Mouse (Mus musculus) c-Kit-positive CD71-negative TER-119-negative erythroid progenitor cells, embryonic 14.5 days (primary cell): Measurements from ENCODE around the gene Pfkfb4.

Source experiments
- DNase-seq: peaks from one replicate; pipeline ENCODE4 v3.0.0-alpha.2; 2013; ENCODE audit warnings: low read depth

The Pfkfb4 gene

GRCm38 (mm10) chr9:108996411-108996810, 4.8 kb downstream of the Pfkfb4 start:
- no peak for DNase-seq

GRCm38 (mm10) chr9:108998287-108999166, 6.9 kb downstream of the Pfkfb4 start:
- DNase-seq, result no peak

GRCm38 (mm10) chr9:108999167-108999526, 7.6 kb downstream of the Pfkfb4 start:
- DNase-seq, result no peak

- DNase-seq, result peak; percentile 67
These were observed 9.1 kb downstream of the Pfkfb4 start for GRCm38 (mm10) chr9:109000726-109001125.

- peak; percentile 66 for DNase-seq
These were observed 11.6 kb downstream of the Pfkfb4 start for GRCm38 (mm10) chr9:109003201-109003600.

GRCm38 (mm10) chr9:109007025-109007780, 15.6 kb downstream of the Pfkfb4 start:
- DNase-seq, result no peak

GRCm38 (mm10) chr9:109008081-109008480, 16.5 kb downstream of the Pfkfb4 start:
- DNase-seq, result no peak

- DNase-seq, result no peak
These were observed 17.5 kb downstream of the Pfkfb4 start for GRCm38 (mm10) chr9:109008994-109009635.

- no peak for DNase-seq
These were observed 18.2 kb downstream of the Pfkfb4 start for GRCm38 (mm10) chr9:109009636-109010315.

GRCm38 (mm10) chr9:109010316-109010690, 18.7 kb downstream of the Pfkfb4 start:
- no peak for DNase-seq

GRCm38 (mm10) chr9:109015397-109015796, 23.8 kb downstream of the Pfkfb4 start:
- no peak for DNase-seq

GRCm38 (mm10) chr9:109016973-109017604, 25.5 kb downstream of the Pfkfb4 start:
- no peak for DNase-seq

- DNase-seq, result no peak
These were observed 29.9 kb downstream of the Pfkfb4 start for GRCm38 (mm10) chr9:109021428-109021827.

GRCm38 (mm10) chr9:109022866-109023685, 31.5 kb downstream of the Pfkfb4 start:
- no peak for DNase-seq

- DNase-seq, result no peak
These were observed 35.9 kb downstream of the Pfkfb4 start for GRCm38 (mm10) chr9:109027521-109027920.

GRCm38 (mm10) chr9:109028421-109028820, 36.8 kb downstream of the Pfkfb4 start:
- no peak for DNase-seq

- DNase-seq, result no peak
These were observed 37.3 kb downstream of the Pfkfb4 start for GRCm38 (mm10) chr9:109028919-109029318.

- no peak for DNase-seq
These were observed 38.7 kb downstream of the Pfkfb4 start for GRCm38 (mm10) chr9:109030312-109030711.

- DNase-seq, result no peak
These were observed 39.4 kb downstream of the Pfkfb4 start for GRCm38 (mm10) chr9:109031001-109031400.

- DNase-seq, result no peak
These were observed 40.1 kb downstream of the Pfkfb4 start for GRCm38 (mm10) chr9:109031686-109032085.

- no peak for DNase-seq
These were observed 40.9 kb downstream of the Pfkfb4 start for GRCm38 (mm10) chr9:109032435-109032834.
